Mouse (Mus musculus): ENCODE data around the gene Gm49398. TPM values are rescaled to one million over a fixed set of nuclear protein-coding genes. Genes with fewer than 3 reads are reported as not detected.

The Gm49398 gene
- polyA plus RNA-seq (2015; fragmentation: Nextera tagmentation; extraction: Ambion mirVana): not detected in 2 replicates

GRCm38 (mm10) chr13:61288739-61289138 lies at the start of gene Gm49398:
TSS of gene Gm49398 (minus strand) at chr13:61288839.
- WGBS: 79% methylated on average over 2 of the region's 2 CpGs
- H3K4me1 ChIP-seq: no peaks in the 10 kb centered on the region
- H3K4me2 ChIP-seq: no peak within 1 kb of the TSS
- H3K27ac ChIP-seq: no peak within 1 kb of the TSS
- no peak within 1 kb of the TSS for H3K9ac ChIP-seq
- H3K27me3 ChIP-seq (replicated peaks): no peaks in the 10 kb centered on the region
- H3K4me3 ChIP-seq: no peak within 1 kb of the TSS
- peaks cover 16% of the 10 kb centered on the region; the same call in 1 of the 2 replicates for H3K9me3 ChIP-seq
- H3K36me3 ChIP-seq (replicated peaks): no peaks in the 10 kb centered on the region
- no peak for ATAC-seq (replicated peaks)

GRCm38 (mm10) chr13:61255258-61255657 lies 33.4 kb downstream of the Gm49398 start, which contains the start of gene Cts8:
TSS of gene Cts8 (minus strand) at chr13:61255358.
- H3K4me1 ChIP-seq: no peaks in the 10 kb centered on the region
- WGBS: 85% methylated on average over 2 of the region's 2 CpGs
- no peak within 1 kb of the TSS for H3K4me3 ChIP-seq
- peaks cover 20% of the 10 kb centered on the region; the same call in 1 of the 2 replicates for H3K9me3 ChIP-seq
- H3K9ac ChIP-seq: no peak within 1 kb of the TSS
- H3K27ac ChIP-seq: no peak within 1 kb of the TSS
- H3K4me2 ChIP-seq: no peak within 1 kb of the TSS
- H3K27me3 ChIP-seq (replicated peaks): no peaks in the 10 kb centered on the region
- no peak for ATAC-seq (replicated peaks)
- H3K36me3 ChIP-seq (replicated peaks): no peaks in the 10 kb centered on the region

DNA sequence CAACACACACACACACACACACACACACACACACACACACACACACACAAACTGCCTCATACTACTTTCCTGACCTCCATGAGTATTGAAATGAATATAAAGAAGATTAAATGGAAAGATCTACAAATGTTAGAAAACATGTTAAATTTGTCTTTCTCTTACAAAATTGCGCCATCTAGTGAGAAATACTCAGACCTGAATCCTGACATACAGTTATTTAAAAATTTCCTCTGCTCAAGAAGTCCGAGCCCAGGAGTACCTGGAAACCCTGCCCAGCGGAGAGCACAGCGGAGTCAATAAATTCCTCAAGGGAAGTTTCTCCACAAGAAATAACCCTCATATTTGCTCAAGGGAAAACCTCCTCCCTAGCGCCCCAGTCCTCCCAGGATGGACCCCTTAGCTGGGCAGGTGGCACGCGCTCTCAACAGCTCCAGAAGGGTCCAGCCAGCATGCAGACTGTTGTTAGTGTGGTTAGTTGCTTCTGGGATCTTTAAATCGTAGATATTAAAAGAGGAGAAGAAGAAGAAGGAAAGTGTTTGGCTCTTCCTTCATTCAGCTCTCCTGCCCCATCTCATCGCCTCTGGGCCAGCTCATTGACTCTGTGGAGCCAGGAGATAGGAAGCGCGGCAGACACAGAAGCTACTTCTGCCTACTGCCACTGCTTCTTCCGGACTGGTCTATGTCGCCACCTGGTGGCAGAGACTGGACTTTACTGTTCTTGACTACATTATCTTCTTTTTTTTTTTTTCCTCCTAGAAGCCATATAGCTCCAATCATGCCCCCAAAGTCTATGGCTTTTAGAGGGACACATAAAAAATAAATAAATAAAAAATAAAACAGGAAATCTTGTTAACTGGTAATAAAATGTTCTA lies 47.3 kb downstream of the Gm49398 start:
- WGBS: 65% methylated on average over 13 of the region's 13 CpGs

GRCm38 (mm10) chr13:61203310-61203709 lies 85.3 kb downstream of the Gm49398 start, which contains the start of gene Cts6:
TSS of gene Cts6 (minus strand) at chr13:61203410.
- ATAC-seq (replicated peaks): no peak
- H3K27me3 ChIP-seq (replicated peaks): no peaks in the 10 kb centered on the region
- no peak within 1 kb of the TSS for H3K4me3 ChIP-seq
- H3K4me1 ChIP-seq: no peaks in the 10 kb centered on the region
- peaks cover 37% of the 10 kb centered on the region for H3K9me3 ChIP-seq
- H3K36me3 ChIP-seq (replicated peaks): no peaks in the 10 kb centered on the region
- no peak within 1 kb of the TSS for H3K4me2 ChIP-seq
- 80% methylated on average over 3 of the region's 3 CpGs for WGBS
- no peak within 1 kb of the TSS for H3K27ac ChIP-seq
- H3K9ac ChIP-seq: no peak within 1 kb of the TSS

More for the DNA sequence above, 47.3 kb downstream of the Gm49398 start:
- H3K4me1 ChIP-seq: no peaks in the 10 kb centered on the region
- ATAC-seq (replicated peaks): no peak
- no peak overlapping the region for H3K4me2 ChIP-seq
- no peak overlapping the region for H3K9ac ChIP-seq
- no peaks in the 10 kb centered on the region for H3K27me3 ChIP-seq (replicated peaks)
- H3K4me3 ChIP-seq: no peak overlapping the region
- H3K27ac ChIP-seq: no peak overlapping the region
- no peaks in the 10 kb centered on the region for H3K36me3 ChIP-seq (replicated peaks)
- H3K9me3 ChIP-seq: peaks cover 36% of the 10 kb centered on the region

Small RNA genes within 50 kb of the gene (microRNA-seq; reads per million reads assigned to microRNA genes)
- not detected for gene Gm27704

Other genes starting within 250 kb of the Gm49398 start
- gene Ctsq, start 248.2 kb downstream of the Gm49398 start, polyA plus RNA-seq (2015; fragmentation: Nextera tagmentation; extraction: Ambion mirVana): not detected in 2 replicates
- gene Ctsr, start 124.6 kb downstream of the Gm49398 start, polyA plus RNA-seq (2015; fragmentation: Nextera tagmentation; extraction: Ambion mirVana): not detected in 2 replicates
- gene Cts6, start 85.4 kb downstream of the Gm49398 start, polyA plus RNA-seq (2015; fragmentation: Nextera tagmentation; extraction: Ambion mirVana): not detected in 2 replicates
- not detected in 2 replicates for gene Cts8, start 33.5 kb downstream of the Gm49398 start, polyA plus RNA-seq (2015; fragmentation: Nextera tagmentation; extraction: Ambion mirVana)
- not detected in 2 replicates for gene Cts7, start 69.4 kb upstream of the Gm49398 start, polyA plus RNA-seq (2015; fragmentation: Nextera tagmentation; extraction: Ambion mirVana)